Mouse (Mus musculus): Measurements from ENCODE around the gene 1110032A03Rik. TPM values are rescaled to one million over a fixed set of nuclear protein-coding genes. Genes with fewer than 3 reads are reported as not detected.

Gene 1110032A03Rik
- polyA plus RNA-seq, 1 experiment from 2014 or later: 17.4 TPM

DNA sequence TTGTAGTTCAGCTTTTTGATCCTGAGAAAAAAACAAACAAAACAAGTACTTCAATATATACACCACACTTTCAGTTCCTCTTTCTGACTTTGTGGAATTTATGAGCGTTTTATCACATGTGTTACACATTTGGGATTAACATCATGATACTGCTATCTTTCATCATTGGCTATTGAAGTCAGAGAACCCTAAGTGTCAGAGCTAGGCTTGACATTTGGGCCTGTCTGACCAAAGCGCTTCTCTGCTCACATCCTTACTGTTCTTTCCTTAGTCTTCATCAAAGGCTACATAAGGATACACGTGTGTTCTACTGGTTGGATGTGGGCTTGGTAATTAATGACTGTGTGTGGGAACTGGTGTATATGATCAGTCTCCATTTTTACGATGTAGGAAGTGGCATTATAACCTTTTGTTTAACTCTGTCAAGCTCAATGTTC is 1.3 kb downstream of the 1110032A03Rik start:
- peaks cover 50% of the 10 kb centered on the region for H3K4me1 ChIP-seq (replicated peaks)
- peak overlapping the region; percentile 92 for H3K4me2 ChIP-seq
- H3K27me3 ChIP-seq: no peaks in the 10 kb centered on the region
- no peak overlapping the region for H3K9ac ChIP-seq
- 43% methylated on average over 4 of the region's 4 CpGs for WGBS (ENCODE audit: insufficient replicate concordance)
- H3K9me3 ChIP-seq (replicated peaks): no peaks in the 10 kb centered on the region
- ATAC-seq (ENCODE audit: insufficient read depth): no peak
- H3K36me3 ChIP-seq (replicated peaks): peaks cover 16% of the 10 kb centered on the region
- peak overlapping the region; percentile 55 for H3K27ac ChIP-seq (replicated peaks)
- H3K4me3 ChIP-seq (replicated peaks): peak overlapping the region; percentile 88; the same call in 1 of the 2 replicates

DNA sequence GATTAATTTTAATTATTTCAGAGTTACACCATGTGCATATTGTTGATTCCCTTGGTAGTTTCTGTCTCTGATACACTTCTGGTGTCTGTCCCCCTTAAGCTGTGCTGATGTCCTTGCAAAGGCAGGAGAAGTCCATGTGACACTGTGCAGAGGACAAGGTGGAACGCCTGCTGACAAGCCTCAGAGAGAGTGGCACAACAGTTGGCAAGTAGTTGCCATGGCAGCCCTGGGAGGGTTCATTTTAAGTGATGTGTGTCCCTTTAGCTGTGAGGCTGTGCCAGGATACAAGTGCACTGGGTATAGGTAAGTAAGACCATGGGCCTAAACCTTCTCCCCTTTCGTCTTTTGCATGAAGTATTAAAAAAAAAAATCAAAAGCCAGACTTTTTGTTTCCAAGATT is 5.3 kb downstream of the 1110032A03Rik start:
- Histone ChIP-seq H3K9me3 (replicated peaks) (no peaks in the 10 kb centered on the region), H3K4me2 (no peak overlapping the region), H3K36me3 (replicated peaks) (peaks cover 12% of the 10 kb centered on the region), H3K27me3 (no peaks in the 10 kb centered on the region), H3K27ac (replicated peaks) (peak overlapping the region; percentile 19; the same call in 1 of the 2 replicates), H3K4me1 (replicated peaks) (peaks cover 51% of the 10 kb centered on the region), H3K9ac (no peak overlapping the region), H3K4me3 (replicated peaks) (no peak overlapping the region)
- 73% methylated on average over 2 of the region's 2 CpGs for WGBS (ENCODE audit: insufficient replicate concordance)
- ATAC-seq (ENCODE audit: insufficient read depth): no peak

DNA sequence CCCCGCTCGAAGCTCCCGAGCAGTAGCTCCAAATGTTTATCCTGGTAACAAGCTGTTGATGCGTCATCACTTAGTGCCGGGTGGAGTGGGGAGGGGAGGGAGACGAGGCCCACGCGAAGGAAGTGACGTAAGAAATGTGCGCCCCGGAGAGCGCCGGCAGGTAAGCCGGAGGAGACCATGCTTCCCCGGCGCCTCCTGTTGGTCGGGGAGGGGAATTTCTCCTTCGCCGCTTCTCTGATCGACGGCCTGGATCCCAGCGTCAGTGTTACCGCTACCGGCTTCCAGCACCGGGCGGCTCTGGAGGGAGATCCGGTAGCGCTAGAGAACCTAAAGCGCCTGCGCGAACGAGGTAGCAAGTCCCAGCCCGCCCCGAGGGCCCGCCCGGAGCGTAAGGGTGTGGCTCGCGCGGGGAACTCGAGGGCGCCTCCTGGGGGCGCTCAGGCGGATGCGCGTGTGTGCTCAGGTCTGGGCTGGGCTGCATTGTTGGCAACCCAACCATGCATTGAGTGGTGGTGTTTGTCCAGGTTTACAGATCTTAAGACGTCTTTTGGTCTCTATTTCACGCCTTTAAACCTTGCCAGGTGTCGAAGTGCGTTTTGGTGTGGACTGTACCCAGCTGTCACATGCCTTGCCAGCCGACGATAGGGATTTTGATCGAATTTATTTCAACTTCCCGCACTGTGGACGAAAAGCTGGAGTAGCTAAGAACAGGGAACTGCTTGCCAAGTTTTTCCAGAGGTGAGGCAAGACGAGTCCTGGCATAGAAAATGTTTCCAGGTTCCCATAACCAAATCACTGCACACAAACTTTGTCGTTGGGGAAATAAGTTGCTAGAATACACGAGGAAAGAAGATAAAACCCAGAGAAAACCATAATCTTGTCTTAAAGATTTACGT is 7.0 kb downstream of the 1110032A03Rik start, which contains the start of gene Fdxacb1:
Gene Fdxacb1, plus strand, starts transcription at position 130 of the 896 bp plus-strand sequence.
- peaks cover 12% of the 10 kb centered on the region for H3K36me3 ChIP-seq (replicated peaks)
- no peaks in the 10 kb centered on the region for H3K27me3 ChIP-seq
- peak within 1 kb of the TSS; percentile 83 for H3K4me3 ChIP-seq (replicated peaks)
- H3K9ac ChIP-seq: peak within 1 kb of the TSS; percentile 78
- peak; percentile 97 for ATAC-seq (ENCODE audit: insufficient read depth)
- peak within 1 kb of the TSS; percentile 85 for H3K4me2 ChIP-seq
- no peaks in the 10 kb centered on the region for H3K9me3 ChIP-seq (replicated peaks)
- H3K4me1 ChIP-seq (replicated peaks): peaks cover 35% of the 10 kb centered on the region
- peak within 1 kb of the TSS; percentile 96 for H3K27ac ChIP-seq (replicated peaks)
- WGBS (ENCODE audit: insufficient replicate concordance): 3% methylated on average over 59 of the region's 59 CpGs

DNA sequence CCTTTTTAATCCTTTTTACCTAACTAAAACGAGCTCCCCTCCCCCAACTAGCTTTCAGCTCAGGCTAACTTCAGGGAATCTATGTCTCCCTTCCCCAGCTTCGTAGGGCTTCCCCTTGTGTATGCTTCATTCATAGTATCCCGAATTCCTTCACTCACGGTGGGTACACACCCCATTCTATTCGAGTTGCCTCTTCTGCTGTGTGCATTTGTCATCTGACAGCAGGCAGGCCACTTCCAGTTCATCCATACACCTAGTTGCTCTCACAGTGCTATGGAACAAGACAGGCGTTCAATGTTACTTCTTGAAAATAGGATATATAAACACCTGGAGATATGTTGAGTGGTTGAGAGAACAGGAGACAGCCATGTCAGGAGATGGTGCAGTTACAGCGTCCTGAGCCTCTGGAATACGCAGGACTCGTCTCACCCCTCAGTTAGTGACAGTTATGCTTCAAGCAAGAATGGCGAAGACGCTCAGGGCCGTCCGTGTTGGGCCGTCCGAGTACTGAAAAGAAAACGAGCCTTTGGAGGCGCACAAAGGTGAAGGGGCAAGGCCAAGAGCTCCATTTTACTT is 7.7 kb downstream of the 1110032A03Rik start:
- Histone ChIP-seq H3K4me1 (replicated peaks) (peaks cover 28% of the 10 kb centered on the region), H3K36me3 (replicated peaks) (peaks cover 10% of the 10 kb centered on the region), H3K27me3 (no peaks in the 10 kb centered on the region), H3K4me2 (peak overlapping the region; percentile 85), H3K4me3 (replicated peaks) (peak overlapping the region; percentile 83), H3K9ac (peak overlapping the region; percentile 78), H3K9me3 (replicated peaks) (no peaks in the 10 kb centered on the region), H3K27ac (replicated peaks) (peak overlapping the region; percentile 96)
- peak; percentile 9 for ATAC-seq (ENCODE audit: insufficient read depth)
- WGBS (ENCODE audit: insufficient replicate concordance): 5% methylated on average over 17 of the region's 17 CpGs

DNA sequence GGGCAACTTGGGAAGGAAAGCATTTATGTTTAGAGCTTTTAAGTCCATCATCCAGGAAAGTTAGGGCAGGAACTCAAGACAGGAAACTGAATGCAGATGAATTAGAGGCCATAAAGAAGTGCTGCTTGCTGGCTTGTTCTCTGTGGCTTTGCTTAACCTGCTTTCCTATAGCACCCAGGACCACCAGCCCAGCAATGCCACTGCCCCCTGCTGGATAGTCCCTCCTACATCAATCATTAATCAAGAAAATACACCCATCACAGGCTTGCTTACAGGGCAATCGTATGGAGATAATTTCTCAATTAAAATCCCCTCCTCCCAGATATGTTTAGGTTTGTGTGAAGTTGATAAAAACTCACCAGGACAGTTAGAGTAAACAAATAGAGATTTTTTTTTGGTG is 12.0 kb downstream of the 1110032A03Rik start:
- ATAC-seq (ENCODE audit: insufficient read depth): no peak
- WGBS (ENCODE audit: insufficient replicate concordance): 61% methylated on average over 1 of the region's 1 CpGs
- H3K36me3 ChIP-seq (replicated peaks): no peaks in the 10 kb centered on the region
- H3K4me1 ChIP-seq (replicated peaks): peaks cover 8% of the 10 kb centered on the region; the same call in 1 of the 2 replicates
- no peak overlapping the region for H3K4me3 ChIP-seq (replicated peaks)
- 0 out of 2 replicates have a peak, but pooled peaks cover 5% of the 10 kb centered on the region for H3K27me3 ChIP-seq
- no peak overlapping the region for H3K27ac ChIP-seq (replicated peaks)
- no peak overlapping the region for H3K9ac ChIP-seq
- H3K9me3 ChIP-seq (replicated peaks): no peaks in the 10 kb centered on the region
- H3K4me2 ChIP-seq: no peak overlapping the region

DNA sequence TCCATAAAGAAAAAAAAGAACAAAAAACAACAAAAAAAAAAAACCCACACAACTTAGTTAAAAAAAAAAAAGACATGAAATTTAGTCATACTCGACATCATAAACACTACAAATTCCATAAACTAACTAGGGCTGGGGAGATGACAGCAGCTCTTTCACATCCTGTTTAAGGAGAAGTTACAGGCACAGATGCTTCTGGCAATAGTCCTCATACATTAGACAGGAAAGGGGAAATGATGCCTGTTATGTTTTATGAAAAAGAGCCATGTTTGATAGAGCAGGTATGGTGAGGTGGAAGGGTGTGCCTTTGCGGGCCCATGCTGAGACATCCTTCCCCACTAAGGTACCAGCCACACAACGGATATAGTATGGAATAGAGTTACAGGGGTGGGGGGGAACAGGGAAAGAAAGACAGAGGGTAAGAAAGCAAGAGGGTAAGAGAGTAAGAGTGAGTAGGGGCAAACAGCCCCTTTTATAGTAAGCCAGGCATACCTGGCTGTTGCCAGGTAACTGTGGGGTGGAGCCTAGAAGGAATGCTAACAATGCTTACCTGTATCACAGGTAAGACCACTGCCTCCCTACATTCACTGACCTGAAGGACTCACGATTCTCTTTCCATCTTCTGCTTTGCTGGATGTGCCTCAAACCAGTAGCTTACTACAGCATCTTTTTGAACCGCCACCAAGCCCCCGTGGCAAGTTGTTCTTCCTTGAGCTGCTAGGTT is 13.6 kb downstream of the 1110032A03Rik start:
- Histone ChIP-seq H3K9me3 (replicated peaks) (no peaks in the 10 kb centered on the region), H3K4me1 (replicated peaks) (peaks cover 1% of the 10 kb centered on the region; the same call in 1 of the 2 replicates), H3K36me3 (replicated peaks) (no peaks in the 10 kb centered on the region), H3K4me3 (replicated peaks) (no peak overlapping the region), H3K9ac (no peak overlapping the region), H3K27ac (replicated peaks) (no peak overlapping the region), H3K4me2 (no peak overlapping the region), H3K27me3 (0 out of 2 replicates have a peak, but pooled peaks cover 5% of the 10 kb centered on the region)
- no peak for ATAC-seq (ENCODE audit: insufficient read depth)
- WGBS (ENCODE audit: insufficient replicate concordance): 54% methylated on average over 6 of the region's 6 CpGs

DNA sequence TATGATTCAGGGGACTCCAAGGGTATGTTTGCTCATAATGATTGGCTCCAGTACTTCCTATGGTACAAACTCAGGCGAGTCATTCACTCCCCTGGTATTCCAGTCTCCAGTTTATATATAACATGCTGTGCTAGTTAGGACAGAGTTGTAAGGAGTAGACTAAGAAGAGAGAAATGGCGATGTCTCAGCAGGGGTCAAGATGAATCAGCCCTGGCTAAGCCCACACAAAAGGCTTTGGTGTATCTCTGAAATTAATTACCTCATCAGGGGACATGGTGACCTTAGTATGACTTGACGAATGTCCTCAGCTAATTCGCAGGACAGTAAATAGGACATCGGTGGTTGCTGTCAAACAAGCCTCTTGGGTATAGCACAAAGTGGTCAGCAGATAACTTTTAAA is 18.6 kb downstream of the 1110032A03Rik start:
- H3K9ac ChIP-seq: no peak overlapping the region
- H3K4me2 ChIP-seq: no peak overlapping the region
- 56% methylated on average over 5 of the region's 5 CpGs for WGBS (ENCODE audit: insufficient replicate concordance)
- no peak overlapping the region for H3K27ac ChIP-seq (replicated peaks)
- H3K27me3 ChIP-seq: peaks cover 5% of the 10 kb centered on the region; the same call in 1 of the 2 replicates
- no peak for ATAC-seq (ENCODE audit: insufficient read depth)
- no peaks in the 10 kb centered on the region for H3K9me3 ChIP-seq (replicated peaks)
- H3K36me3 ChIP-seq (replicated peaks): no peaks in the 10 kb centered on the region
- H3K4me1 ChIP-seq (replicated peaks): no peaks in the 10 kb centered on the region
- no peak overlapping the region for H3K4me3 ChIP-seq (replicated peaks)

DNA sequence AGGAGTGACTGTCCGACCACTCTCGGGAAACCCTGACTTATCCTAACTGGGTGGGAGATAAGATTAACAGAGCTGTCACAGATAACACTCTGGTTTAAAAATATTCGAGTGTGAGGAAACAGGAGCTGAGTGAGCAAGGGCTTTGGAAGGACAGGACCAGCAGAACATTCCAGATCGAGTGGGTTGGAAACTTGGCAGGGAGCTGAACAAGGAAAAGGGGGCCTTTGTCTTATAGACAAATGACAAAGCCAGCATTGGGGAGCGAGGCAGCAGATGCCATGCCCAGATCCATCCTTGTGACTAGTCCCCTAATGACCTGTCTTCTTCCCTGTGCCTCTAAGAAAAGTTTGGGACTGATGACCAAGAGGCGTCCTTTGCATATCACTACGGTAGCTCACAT is 21.4 kb downstream of the 1110032A03Rik start:
- no peak for ATAC-seq (ENCODE audit: insufficient read depth)
- Histone ChIP-seq H3K9ac (no peak overlapping the region), H3K4me1 (replicated peaks) (no peaks in the 10 kb centered on the region), H3K4me3 (replicated peaks) (no peak overlapping the region), H3K36me3 (replicated peaks) (no peaks in the 10 kb centered on the region), H3K27ac (replicated peaks) (no peak overlapping the region), H3K9me3 (replicated peaks) (no peaks in the 10 kb centered on the region), H3K27me3 (peaks cover 10% of the 10 kb centered on the region; the same call in 1 of the 2 replicates), H3K4me2 (no peak overlapping the region)
- 43% methylated on average over 7 of the region's 7 CpGs for WGBS (ENCODE audit: insufficient replicate concordance)

DNA sequence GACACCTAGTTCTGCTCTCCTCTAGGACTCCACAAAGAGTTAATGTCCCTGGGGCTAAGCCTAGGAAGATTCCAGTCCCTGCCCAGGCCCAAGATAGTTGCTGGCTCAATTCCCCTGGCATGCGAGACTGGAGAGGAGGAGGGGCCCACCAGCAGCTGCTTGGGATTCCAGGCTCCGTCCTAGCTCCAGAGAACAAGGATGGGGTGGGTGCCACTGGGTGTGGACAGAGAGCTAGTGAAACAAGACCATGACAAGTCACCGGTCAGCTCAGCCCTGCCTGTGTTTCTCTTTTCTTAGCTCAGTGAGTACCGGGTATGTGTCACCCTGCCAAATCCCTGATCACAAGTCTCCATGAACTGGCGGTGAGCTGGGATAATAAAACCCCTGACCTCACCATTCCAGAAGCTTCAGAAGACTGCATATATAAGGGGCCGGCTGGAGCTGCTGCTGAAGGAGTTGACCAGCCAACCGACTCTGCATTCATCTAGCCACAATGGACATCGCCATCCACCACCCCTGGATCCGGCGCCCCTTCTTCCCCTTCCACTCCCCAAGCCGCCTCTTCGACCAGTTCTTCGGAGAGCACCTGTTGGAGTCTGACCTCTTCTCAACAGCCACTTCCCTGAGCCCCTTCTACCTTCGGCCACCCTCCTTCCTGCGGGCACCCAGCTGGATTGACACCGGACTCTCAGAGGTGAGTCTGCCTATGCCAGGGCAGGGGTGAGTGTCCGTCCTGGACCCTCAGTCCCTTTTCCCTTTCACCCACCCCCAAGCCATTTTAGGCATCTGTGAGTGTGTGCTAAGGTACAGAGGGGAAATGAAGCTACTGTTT is 22.3 kb downstream of the 1110032A03Rik start:
- H3K9me3 ChIP-seq (replicated peaks): no peaks in the 10 kb centered on the region
- H3K4me3 ChIP-seq (replicated peaks): no peak overlapping the region
- H3K9ac ChIP-seq: no peak overlapping the region
- H3K27ac ChIP-seq (replicated peaks): no peak overlapping the region
- H3K4me1 ChIP-seq (replicated peaks): no peaks in the 10 kb centered on the region
- 63% methylated on average over 17 of the region's 17 CpGs for WGBS (ENCODE audit: insufficient replicate concordance)
- peaks cover 6% of the 10 kb centered on the region; the same call in 1 of the 2 replicates for H3K27me3 ChIP-seq
- H3K4me2 ChIP-seq: no peak overlapping the region
- ATAC-seq (ENCODE audit: insufficient read depth): no peak
- H3K36me3 ChIP-seq (replicated peaks): no peaks in the 10 kb centered on the region

DNA sequence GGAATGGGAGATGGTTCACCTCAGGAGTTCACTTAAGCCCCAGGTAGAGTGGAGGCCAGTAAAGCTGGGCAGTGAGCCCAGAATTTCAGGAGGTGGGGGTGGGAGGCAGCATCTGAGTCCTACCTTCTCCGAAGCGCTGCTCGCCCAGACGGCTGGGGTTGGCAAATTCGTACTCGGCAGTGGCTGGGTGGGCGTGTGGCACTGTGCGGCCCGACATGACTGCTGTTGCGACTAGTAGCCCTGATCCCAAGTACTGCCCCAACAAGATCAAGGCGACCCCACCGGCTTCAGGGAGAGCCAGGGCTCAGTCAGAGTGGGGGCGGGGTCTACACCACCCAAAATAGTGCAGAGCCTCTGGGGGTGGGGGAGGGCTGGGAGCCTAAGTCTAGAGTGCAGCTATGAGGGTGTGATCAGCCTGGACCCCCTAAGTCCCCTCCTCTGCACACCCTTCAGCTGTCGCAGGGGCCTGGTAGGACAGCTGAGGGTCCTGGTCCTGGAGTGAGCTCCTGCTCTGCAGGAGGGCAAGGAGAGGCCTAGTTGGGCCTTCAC is 23.2 kb downstream of the 1110032A03Rik start, which contains the start of gene Hspb2:
Gene Hspb2, minus strand, starts transcription at position 301 of the 549 bp plus-strand sequence.
- Histone ChIP-seq H3K27me3 (peaks cover 6% of the 10 kb centered on the region; the same call in 1 of the 2 replicates), H3K36me3 (replicated peaks) (no peaks in the 10 kb centered on the region), H3K4me3 (replicated peaks) (no peak within 1 kb of the TSS), H3K4me1 (replicated peaks) (no peaks in the 10 kb centered on the region), H3K27ac (replicated peaks) (no peak within 1 kb of the TSS), H3K9me3 (replicated peaks) (no peaks in the 10 kb centered on the region), H3K9ac (no peak within 1 kb of the TSS), H3K4me2 (no peak within 1 kb of the TSS)
- ATAC-seq (ENCODE audit: insufficient read depth): no peak
- WGBS (ENCODE audit: insufficient replicate concordance): 71% methylated on average over 14 of the region's 14 CpGs

Measured in liver, embryonic 15.5 days (tissue).